Mouse (Mus musculus) heart, embryonic 16.5 days (tissue): Measurements from ENCODE around the gene C77080. TPM values are rescaled to one million over a fixed set of nuclear protein-coding genes. Genes with fewer than 3 reads are reported as not detected.

Experiments
- microRNA-seq: library from miRNA; unstranded; fragments of <30 nt; microRNA quantifications from one replicate; pipeline ENCODE4, GENCODE M21; 2017
- polyA plus RNA-seq: library from polyadenylated mRNA; unstranded; fragments of >200 nt; fragmentation: Nextera tagmentation; extraction: Ambion mirVana; gene quantifications from 2 replicates; pipeline ENCODE4 v1.2.1, GENCODE M21; 2015

Gene C77080
- polyA plus RNA-seq, 1 experiment from 2014 or later: 2.3 TPM

Small RNA genes within 50 kb of the gene (microRNA-seq; reads per million reads assigned to microRNA genes)
- gene Gm22994: not detected

Other genes starting within 250 kb of the C77080 start
- 4.9 and 6.4 TPM in 2 replicates for gene Rnf19b, start 203.1 kb downstream of the C77080 start, polyA plus RNA-seq
- 0.96 and 1.7 TPM in 2 replicates for gene Tmem54, start 155.9 kb downstream of the C77080 start, polyA plus RNA-seq
- 0.60 and 0.88 TPM in 2 replicates for gene Hpca, start 139.4 kb downstream of the C77080 start, polyA plus RNA-seq
- 9.2 and 10.9 TPM in 2 replicates for gene Fndc5, start 124.4 kb downstream of the C77080 start, polyA plus RNA-seq
- gene S100pbp, start 71.7 kb downstream of the C77080 start, polyA plus RNA-seq: 10.9 and 11.8 TPM in 2 replicates
- 45.9 and 53.3 TPM in 2 replicates for gene Yars, start 71.6 kb downstream of the C77080 start, polyA plus RNA-seq
- 1.8 and 1.9 TPM in 2 replicates for gene Sync, start 26.2 kb upstream of the C77080 start, polyA plus RNA-seq
- gene Rbbp4, start 74.0 kb upstream of the C77080 start, polyA plus RNA-seq: 259 and 291 TPM in 2 replicates
- gene Zbtb8os, start 74.3 kb upstream of the C77080 start, polyA plus RNA-seq: 36.9 and 41.7 TPM in 2 replicates
- gene Zbtb8a, start 116.7 kb upstream of the C77080 start, polyA plus RNA-seq: 10.1 and 11.3 TPM in 2 replicates
- 6.3 and 7.2 TPM in 2 replicates for gene Zbtb8b, start 179.4 kb upstream of the C77080 start, polyA plus RNA-seq
- 25.0 and 26.2 TPM in 2 replicates for gene Bsdc1, start 200.2 kb upstream of the C77080 start, polyA plus RNA-seq
- gene Tssk3, start 229.6 kb upstream of the C77080 start, polyA plus RNA-seq: not detected in 2 replicates
- not detected in 2 replicates for gene Fam229a, start 229.8 kb upstream of the C77080 start, polyA plus RNA-seq